Mouse (Mus musculus) left cerebral cortex, postnatal 25 days (tissue): ENCODE data around the gene Gins2. TPM values are rescaled to one million over a fixed set of nuclear protein-coding genes. Genes with fewer than 3 reads are reported as not detected.
A peak's percentile ranks its signal among the peaks of the same experiment; 100 is the strongest.

Source experiments
- DNase-seq, 2 experiments: peaks; one replicate each; pipeline ENCODE4 v3.0.0; 2022; ENCODE audit warnings: low spot score in 2 of 2, mixed read lengths in 1 of 2
- intact Hi-C: fragments of 180-260 bp; cut with DNase I; formaldehyde crosslinking; loops from one replicate; pipeline ENCODE4 v1.15.1; 2025
- total RNA-seq, 2 experiments: library from RNA; stranded (reverse); gene quantifications; 2 replicates each; pipeline ENCODE4 v1.2.3; 2021

Gene Gins2
- total RNA-seq, 2 experiments from 2014 or later: 1.6 to 1.8 TPM

DNA sequence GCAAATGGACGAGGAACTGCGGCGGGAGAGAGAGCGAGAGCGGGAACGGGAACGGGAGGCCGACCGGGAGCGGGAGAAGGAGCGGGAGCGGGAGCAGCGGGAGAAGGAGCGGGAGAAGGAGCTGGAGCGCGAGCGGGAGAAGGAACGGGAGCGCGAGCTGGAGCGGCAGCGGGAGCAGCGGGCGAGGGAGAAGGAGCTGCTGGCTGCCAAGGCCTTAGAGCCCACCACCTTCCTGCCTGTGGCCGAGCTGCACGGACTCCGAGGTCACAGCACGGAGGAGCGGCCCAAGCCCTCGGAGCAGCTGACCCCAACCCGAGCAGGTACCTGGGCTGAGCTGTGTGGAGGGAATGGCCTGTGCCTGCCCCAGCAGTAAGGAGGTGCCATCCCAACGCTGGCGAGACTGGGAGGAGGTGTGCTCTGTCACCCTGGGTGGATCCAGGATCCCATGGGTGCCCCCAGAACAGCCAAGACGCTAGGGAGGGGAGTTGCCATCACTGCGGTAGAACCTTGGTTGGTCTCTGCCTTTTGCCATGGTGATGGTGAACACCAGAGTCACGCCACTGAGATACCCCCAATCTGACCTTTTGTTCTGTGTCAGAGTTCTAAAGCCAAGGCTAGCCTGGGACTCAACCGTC, 20.8 kb downstream of the Gins2 start:
- intact Hi-C loops: no loop called here
- DNase-seq: no peak

DNA sequence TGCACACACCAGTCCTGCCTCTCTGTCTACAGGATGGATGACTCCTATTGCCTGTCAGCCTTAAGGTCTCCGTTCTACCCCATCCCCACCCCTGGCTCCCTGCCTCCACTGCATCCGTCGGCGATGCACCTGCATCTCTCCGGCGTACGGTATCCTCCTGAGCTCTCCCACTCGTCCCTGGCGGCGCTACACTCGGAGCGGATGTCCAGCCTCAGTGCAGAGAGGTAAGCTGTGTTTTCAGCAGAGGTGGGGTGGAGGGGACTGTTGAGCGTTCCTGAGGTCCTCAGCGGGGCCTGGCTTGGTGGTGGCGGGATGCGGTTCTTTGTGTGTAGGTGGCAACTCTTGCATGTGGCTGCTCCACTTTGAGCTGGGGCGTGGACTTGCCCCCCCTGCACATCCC, 21.4 kb downstream of the Gins2 start:
- no peak for DNase-seq
- intact Hi-C loops: no loop called here

DNA sequence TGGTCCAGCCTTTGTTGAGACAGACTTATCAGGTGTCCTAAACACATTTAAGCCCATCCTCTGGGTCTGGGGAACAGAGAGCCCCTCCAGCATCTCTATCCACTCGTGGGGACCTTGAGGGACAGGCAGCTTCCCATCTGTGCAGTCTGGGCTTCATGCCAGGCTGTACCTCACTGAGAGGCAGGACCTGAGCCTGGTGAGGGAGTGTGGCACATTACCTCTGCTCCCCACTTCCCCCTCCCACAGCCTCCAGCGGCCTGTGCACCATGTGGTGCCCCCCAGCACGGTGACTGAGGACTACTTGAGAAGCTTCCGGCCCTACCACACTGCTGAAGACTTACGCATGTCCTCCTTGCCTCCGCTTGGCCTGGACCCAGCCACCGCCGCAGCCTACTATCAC, 22.4 kb downstream of the Gins2 start:
- no peak for DNase-seq
- intact Hi-C loops: no loop called here

DNA sequence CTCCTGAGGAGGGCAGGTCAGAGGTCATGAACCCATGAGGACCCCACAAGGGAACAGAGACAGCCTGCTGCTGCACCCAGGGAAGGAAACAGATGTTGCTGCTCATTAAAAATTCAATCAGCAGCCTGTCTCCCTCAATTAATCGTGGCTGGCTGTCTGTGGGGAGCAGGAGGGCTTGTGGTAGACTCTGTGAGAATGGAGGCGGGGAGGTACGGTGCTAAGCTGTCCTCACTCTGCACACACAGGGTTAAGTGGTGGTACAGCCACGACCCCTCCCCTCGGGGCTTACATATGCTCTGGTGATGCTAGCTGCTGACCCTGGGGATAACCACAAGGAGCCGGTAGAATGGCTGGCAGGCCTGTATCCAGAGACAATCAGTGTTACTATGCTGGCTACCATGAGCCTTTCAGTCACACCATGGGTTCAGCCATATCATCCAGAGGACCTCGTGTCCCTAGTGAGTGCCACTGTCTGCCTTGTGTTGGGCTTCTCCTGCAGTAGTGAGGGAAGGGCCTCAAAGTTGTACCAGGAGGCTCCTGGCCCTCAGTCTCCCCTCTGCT, 23.9 kb downstream of the Gins2 start:
- intact Hi-C loops: no loop called here
- DNase-seq: no peak

DNA sequence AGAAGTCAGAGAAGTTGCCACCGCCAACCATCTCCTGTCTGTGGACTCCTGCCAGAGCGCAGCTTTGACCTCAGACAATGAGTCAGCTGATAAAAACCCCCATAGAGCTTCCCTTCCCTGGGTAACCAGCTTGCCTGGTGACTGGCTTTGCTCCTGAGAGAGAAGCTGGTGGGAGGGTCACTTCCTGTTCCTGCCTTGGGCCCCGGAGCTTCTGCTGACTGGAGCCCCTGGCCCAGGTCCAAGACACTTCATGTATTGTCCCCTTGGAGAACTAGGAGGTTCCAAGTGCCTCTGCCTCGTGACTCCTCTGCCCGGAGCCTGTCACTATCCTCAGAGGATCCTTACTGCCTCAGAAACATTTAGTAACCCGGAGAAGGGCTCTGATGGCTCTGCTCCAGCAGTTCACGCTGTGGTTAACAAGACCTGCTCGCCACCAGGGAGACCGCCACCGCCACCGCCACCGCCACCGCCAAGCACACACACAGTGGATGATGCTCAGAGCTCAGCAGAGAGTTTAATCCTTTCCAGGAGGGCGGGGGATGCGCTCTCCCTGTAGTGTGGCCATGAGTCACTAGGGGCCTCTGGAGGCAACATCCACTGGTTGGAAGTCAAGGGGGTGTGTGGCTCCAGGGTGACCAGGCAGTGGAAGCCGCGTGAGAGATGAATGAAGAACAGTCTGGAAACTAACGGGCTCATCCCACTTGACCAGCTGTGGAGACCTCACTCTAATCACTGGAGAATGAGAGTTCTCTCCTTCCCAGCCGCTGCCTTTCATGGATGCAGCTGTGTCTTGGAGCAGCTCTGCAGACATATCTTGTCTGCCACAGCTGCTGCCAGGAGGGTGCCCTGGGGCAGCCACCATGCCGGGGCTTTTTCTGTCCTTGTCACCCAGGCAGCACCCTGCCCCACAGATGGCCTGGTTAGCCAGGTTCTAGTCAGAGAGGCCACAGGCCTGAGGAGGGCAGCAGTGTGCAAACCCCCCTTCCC, 25.0 kb downstream of the Gins2 start:
- intact Hi-C loops: no loop called here
- DNase-seq: peak; percentile 64 to 75

DNA sequence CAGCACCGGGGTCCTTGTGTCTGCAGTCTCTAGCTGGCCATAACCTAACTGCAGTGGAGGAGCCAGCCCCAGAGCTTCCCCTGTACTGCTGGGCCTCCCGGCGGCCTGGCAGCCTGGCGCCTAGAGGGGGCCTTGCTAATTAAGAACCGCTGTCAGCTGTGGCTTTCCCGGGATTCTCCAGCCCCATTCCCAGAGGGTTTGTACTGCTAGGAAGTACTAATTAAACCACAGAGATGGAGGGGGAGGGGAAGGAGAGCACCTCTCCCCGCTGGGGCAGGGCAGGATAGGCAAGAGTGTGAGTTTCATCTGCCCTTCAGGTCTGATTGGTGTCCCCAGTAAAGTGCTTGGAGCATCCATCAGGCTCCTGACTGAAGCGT, 25.8 kb downstream of the Gins2 start:
- intact Hi-C loops: no loop called here

DNA sequence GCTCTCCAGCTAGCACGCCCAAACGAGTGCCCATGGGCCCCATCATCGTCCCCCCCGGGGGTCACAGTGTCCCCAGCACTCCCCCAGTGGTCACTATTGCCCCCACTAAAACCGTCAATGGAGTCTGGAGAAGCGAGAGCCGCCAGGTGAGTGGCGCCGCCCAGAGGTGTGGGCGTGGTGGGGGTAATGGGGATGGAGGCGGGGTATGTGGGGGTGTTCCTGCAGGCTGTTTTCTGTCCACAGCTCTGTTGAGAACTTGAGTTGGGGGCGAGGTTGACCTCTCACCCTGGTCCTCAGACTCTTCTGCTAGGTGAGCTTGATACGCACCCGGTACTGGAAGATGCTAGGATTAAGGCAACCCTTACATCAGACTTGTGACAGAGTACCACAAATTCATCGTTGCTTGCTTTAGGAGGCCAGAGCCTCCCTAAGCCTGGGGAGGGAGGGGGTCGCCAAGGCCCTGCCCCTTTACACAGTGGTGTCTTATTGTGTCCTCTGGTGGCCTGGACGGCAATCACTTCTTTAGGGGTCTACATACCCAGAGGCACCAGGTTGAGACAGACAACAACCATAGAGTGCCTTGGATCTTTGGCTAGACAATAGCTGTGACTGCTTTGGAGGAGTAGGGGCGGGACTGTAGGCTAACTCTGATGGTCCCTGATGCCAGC, 26.3 kb downstream of the Gins2 start:
- intact Hi-C loops: no loop called here
- no peak for DNase-seq

More for the DNA sequence above, 25.8 kb downstream of the Gins2 start:
- no peak for DNase-seq

DNA sequence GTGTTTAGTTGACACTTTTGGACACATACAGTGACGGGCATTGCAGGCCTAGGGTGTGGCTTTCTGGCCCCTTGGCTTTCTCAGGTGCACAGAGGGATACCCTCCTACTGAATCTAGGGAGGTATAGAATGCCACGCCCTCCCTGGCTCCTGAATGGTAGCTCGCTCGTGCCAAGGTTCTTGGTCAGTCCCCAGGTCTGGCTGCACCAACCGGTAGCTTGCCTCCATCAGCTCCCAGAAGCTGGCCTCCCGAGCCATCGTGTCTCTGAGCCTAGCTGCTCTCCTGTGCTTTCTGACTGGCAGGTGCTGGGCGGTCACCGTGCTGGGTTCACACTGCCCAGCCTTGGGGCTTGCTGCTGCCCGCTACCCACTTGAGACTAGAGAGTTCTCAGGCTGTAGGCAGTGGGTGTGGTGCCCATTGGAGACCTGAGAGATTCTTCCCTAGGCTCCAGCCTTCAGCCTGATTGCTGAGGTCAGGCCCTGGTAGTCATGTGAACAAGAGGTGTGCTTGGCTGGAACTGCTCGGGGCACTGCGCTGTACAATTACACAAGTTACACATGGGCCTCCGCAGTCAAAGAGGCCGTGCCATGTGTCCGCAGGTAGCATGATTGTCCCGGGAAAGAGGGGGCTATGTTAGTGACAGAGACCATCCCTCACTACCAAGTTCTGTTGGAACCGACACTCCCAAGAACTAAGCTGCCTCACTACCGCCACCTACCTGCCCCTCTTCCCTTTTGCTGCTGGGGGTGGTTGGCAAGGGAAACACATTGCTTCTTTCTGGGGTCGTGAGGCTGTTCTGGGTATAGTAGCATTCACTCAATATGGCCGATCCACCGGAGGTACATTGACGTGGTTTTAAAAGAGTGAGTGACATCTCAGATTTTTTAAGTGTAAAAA, 27.3 kb downstream of the Gins2 start:
- intact Hi-C loops: no loop called here
- DNase-seq: no peak

DNA sequence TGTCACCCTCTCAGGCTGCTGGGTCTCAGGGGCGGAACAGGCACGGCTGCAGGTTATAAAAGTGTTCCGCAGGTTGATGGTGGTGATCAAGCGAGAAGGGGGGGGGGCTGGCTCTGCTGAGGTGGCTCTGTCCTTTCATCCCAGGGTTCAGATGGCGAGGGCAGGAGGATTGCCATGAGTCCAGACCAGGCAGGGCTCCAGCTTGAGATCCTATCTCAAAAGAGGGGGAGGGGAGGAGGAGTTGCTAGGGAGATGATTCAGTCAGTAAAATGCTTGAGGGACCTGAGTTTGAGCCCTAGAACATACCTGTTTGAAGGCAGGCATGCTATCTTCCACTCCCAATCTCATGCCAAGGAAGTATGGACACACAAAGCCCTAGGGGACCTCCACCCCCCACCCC, 28.6 kb downstream of the Gins2 start:
- no peak for DNase-seq
- intact Hi-C loops: no loop called here

DNA sequence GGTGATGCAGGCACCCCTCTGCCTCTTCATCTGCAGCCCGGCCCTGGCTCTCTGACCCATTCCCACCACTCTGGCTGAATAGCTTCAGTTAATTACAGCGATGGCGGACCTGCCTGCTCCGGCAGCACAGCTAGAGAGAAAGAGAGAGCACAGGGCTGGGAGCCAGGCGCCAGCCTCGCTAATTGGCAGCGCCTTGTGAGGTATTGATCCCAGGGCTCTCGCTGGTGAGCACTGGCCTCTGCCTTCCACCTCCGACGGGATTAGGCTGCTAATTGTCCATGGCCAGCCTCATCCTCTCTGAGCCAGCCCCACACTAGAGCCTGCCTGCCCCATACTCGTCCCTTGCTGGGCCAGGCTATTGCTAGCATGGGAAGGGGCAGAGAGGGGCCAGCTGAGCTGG, 29.4 kb downstream of the Gins2 start:
- intact Hi-C loops: no loop called here
- no peak for DNase-seq

DNA sequence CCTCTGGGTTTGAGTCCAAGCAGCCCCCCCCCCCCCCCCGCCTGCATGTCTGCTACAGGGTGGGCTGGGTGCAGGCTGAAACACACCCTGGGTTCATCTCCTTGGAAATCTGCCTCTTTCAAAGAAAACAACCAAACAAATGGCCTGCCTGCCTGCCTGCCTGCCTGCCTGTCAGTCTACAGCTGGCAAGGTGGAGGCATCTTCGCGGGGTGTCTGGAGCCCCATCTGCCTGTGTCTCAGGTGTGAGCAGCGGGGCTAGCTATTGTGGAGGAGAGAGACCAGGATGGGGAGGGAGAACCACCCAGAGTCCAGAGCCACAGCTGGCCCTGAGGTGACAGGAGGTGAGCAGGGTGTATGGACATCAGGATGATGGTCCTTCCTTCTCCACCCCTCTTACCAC, 30.9 kb downstream of the Gins2 start:
- intact Hi-C loops: no loop called here
- no peak for DNase-seq

DNA sequence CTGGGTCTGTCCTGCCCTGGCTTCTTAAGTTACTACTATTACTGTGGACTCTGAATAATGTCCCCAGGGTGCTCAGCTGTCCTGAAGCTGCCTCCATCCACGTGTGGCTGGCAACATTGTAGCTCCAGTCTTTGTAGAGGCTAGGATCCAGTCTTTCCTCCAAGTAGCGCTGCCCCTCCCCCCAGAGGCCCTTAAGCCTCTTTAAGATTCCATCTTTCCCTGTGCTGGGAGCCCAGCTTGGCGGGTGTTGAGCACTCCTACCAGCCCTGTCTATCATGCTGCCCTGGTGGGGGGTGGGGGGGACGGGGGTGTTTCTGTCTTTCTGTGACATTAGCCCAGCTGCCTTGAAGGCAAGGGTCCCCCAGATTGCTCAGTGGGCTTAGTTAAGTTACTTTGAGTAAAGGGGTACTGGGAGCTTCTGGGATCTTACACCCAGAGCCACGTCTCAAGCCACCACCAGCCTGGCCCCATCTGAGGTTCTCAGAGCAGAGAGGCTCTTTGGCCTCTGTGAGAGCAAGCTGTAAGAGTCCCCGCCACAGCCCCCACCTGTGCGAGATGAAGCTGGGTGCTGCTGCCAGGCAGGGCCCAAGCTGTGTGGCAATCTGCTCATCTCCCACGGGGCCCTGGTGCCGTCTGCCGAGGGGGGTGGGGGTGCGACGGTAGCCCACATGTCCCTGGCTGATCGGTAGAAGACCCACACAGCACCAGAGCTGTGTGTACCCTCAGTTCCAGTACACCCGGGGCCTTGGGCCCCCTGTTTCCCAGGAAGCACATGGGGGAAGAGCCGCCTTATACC, 31.7 kb downstream of the Gins2 start:
- DNase-seq: peak; percentile 78 to 87
- intact Hi-C loops: no loop called here

DNA sequence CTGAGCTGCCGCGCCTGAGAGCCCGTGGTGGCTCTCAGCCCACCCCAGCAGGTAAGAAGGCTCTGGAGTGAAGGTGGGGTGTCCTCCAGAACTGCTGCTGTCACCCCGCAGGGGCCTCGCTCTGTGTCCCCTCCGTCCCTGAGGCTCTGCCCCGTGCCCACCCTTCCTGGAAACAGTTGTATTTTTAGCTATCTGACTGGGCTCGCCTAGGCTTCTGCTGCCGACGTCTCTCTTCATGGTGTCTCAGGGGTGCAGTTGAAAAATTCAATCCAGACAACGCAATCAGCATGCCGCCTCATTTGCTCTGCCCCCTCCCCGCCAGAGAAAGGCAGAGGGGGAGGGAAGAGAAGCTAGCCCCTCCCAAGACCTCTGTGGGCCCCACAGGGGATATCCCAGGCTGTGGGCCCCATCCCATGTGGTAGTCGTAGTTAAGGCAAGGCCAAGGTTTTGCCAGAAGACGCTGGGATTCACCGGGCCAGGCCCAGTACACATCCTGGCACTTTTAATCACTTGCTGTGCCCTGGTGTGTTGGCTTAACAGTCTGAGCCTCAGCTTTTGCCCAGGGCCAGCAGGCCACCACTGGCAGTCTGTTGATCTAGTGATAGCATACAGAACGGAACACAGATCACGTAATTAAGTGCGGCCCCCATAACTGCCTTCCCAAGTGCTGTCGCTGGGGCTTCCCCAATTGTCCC, 32.8 kb downstream of the Gins2 start:
- intact Hi-C loops: no loop called here
- DNase-seq: no peak

DNA sequence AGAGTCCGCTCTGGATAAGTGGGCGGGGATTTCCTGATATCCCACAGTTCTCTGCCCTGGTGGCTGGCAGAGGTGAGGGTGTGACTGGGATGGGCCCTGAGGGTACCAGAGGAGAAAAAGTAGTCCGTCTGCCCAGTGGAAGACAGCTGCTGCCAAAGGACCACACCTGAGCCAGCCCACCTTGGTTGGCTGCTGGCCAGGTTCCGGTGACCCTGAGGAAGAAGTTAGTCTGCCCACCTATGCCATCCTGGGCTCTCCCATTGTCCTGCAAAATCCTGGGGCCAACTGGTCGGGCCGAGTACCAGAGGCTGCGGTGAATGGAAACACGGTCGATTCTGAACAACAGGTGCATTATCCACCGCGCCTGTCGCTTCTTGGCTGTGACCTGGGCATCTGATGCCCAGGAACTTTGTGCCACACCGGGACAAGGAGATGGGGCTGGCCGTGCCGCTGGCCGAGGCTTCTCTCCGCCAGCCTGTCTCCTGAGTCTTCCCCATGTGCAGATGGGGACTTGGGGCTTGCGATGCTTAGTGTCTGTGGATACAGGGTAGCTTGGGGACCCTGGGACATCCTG, 34.6 kb downstream of the Gins2 start:
- DNase-seq: no peak
- intact Hi-C loops: no loop called here

DNA sequence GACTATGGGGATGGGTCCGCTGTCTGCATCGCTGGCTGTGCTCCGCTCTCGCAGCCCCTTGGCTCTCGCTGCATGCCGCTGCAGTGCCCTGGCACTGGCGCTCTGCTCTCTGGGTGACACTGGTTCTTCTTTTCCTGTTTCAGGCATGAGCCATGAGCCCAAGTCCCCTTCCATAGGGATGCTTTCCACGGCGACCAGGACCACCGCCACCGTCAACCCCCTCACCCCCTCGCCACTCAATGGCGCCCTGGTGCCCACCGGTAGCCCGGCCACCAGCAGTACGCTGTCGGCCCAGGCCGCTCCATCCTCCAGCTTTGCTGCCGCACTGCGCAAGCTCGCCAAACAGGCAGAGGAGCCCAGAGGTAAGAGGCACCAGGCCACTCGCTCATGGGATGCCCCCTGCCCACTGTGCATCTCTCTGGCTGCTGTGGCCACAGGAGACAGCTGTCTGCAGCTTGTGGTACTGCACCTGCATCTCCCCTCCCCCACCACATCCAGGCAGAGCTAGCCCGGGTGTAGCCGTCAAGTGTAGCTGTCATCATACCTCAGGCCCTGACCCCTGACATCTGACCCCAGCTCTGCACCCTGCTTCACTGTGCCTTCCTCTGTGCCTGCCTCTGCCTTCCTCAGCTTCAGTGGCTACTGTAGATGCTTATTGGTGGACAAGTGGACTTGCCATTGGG, 35.5 kb downstream of the Gins2 start:
- intact Hi-C loops: no loop called here
- DNase-seq: no peak

DNA sequence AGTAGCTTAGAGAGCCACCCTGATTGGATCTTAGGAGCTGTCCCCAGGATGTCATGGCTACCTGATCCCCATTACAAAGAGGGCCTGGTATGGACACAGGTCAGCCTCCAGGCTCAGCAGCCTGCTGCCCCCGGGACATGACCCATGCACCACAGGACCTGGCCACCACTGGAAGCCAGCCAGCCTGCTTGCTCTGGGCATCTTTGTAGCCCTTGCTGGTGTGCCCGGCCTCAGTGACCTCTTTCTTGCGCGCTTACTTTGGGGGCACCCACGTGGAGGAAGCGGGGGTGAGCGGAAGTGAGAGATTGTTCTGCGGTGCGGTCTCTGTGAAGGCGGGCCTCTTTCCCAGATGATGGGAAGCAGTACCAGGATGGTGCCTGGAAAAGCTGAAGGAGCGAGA, 36.6 kb downstream of the Gins2 start:
- intact Hi-C loops: no loop called here
- DNase-seq: no peak

DNA sequence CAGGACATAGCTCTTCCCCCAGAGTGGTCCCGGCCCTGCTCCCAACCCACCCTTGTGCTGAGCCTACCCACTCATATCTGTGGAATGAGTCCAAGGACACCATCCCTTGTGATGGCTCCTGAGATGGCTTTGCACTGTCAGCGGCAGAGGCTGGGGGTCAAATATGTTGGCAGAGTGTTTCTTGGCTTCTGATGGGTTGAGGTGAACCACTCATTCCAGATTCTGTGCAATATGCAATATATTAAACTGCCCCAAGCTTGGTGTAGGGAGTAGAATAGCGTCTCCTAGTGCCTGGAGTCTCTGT, 37.5 kb downstream of the Gins2 start:
- intact Hi-C loops: no loop called here
- DNase-seq: no peak
